Mouse (Mus musculus) C2C12 (cell line): Measurements from ENCODE around the gene Nova2. TPM values are rescaled to one million over a fixed set of nuclear protein-coding genes. Genes with fewer than 3 reads are reported as not detected.

ENCODE experiments used
- H3K27me3 ChIP-seq: one replicate; pipeline ENCODE4 v1.6.1; 2011; ENCODE audit not compliant: control insufficient read depth, insufficient read depth, insufficient read length
- H3K36me3 ChIP-seq: one replicate; pipeline ENCODE4 v1.6.1; 2011; ENCODE audit not compliant: control insufficient read depth, insufficient read depth
- H3K4me3 ChIP-seq: one replicate; pipeline ENCODE4 v1.5.1; 2011; ENCODE audit warnings: mild to moderate bottlenecking, control low read depth; ENCODE audit not compliant: poor library complexity, insufficient read depth, severe bottlenecking
- H3K79me2 ChIP-seq: one replicate; pipeline ENCODE4 v1.6.1; 2011; ENCODE audit not compliant: control insufficient read depth, insufficient read depth
- H3K79me3 ChIP-seq: one replicate; pipeline ENCODE4 v1.6.1; 2011; ENCODE audit warnings: low read depth, control low read depth
- H3ac ChIP-seq: one replicate; pipeline ENCODE3; 2011; ENCODE audit warnings: low read depth; ENCODE audit not compliant: control insufficient read depth, insufficient read length
- CEBPB ChIP-seq: IDR thresholded peaks from one replicate; pipeline ENCODE4 v1.6.1; 2011; ENCODE audit warnings: low read depth, mild to moderate bottlenecking, control low read depth, moderate library complexity
- CTCF ChIP-seq: IDR thresholded peaks from one replicate; pipeline ENCODE4 v1.5.1; 2011; ENCODE audit not compliant: control insufficient read depth, insufficient read depth, insufficient read length
- FOSL1 ChIP-seq: IDR thresholded peaks from one replicate; pipeline ENCODE4 v1.8.0; 2011; ENCODE audit warnings: mild to moderate bottlenecking, low read length; ENCODE audit not compliant: poor library complexity, insufficient read depth, severe bottlenecking
- MAX ChIP-seq: IDR thresholded peaks from one replicate; pipeline ENCODE4 v1.6.1; 2011; ENCODE audit warnings: mild to moderate bottlenecking, control low read depth
- MYOD1 ChIP-seq: IDR thresholded peaks from one replicate; pipeline ENCODE4 v1.6.1; 2011; ENCODE audit warnings: low read depth; ENCODE audit not compliant: control insufficient read depth, insufficient read length
- MYOG ChIP-seq: IDR thresholded peaks from one replicate; pipeline ENCODE4 v1.6.1; 2011; ENCODE audit not compliant: control insufficient read depth, insufficient read length; ENCODE audit errors: extremely low read depth
- USF1 ChIP-seq: IDR thresholded peaks from one replicate; pipeline ENCODE4 v1.6.1; 2011; ENCODE audit warnings: low read depth, mild to moderate bottlenecking, control low read depth, moderate library complexity
- polyA plus RNA-seq: library from polyadenylated mRNA; unstranded; fragments of >200 nt; fragmentation: generic; extraction: Trizol; gene quantifications from one replicate; pipeline ENCODE4 v1.2.1, GENCODE M21; 2012; ENCODE audit warnings: missing spikeins

Nova2 gene
- polyA plus RNA-seq, 1 experiment, result 0.05 TPM

- Histone ChIP-seq H3K4me3 (no peak overlapping the region), H3ac (peak overlapping the region; percentile 7), H3K79me2 (no peaks in the 10 kb centered on the region), H3K79me3 (no peaks in the 10 kb centered on the region), H3K36me3 (no peaks in the 10 kb centered on the region), H3K27me3 (peaks cover 22% of the 10 kb centered on the region)
- TF ChIP-seq MYOD1 (no peak), MAX (no peak), MYOG (no peak), FOSL1 (no peak)
Observed at GRCm38 (mm10) chr7:18921069-18921468, 4.6 kb upstream of the Nova2 start.

DNA sequence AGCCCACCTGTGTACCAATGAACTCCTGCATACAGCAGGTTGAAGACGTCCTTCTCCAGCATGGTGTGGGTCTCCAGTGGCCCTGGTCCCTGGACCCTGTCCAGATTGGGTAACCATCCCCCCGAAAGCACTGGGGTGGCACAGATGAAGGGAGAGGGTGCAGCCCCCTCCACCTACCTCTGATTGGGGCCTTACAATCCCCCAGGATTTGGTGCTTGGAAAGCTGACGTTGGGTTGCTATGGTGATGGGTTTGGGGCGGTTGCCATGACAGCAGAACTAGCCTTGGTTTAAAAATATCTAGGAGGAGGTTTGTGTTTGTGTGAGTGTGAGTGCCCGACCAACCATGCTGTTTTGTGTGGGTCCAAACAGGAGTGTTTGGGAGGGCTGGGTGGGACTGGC lies 2.9 kb upstream of the Nova2 start:
- no peak for TF ChIP-seq CEBPB
- no peak for TF ChIP-seq USF1
- no peak for TF ChIP-seq MYOG
- TF ChIP-seq CTCF, result no peak
- no peak for TF ChIP-seq MAX
- TF ChIP-seq MYOD1, result no peak
- TF ChIP-seq FOSL1, result no peak
- H3K27me3 ChIP-seq, result peaks cover 39% of the 10 kb centered on the region
- H3K36me3 ChIP-seq, result no peaks in the 10 kb centered on the region
- H3K79me2 ChIP-seq, result no peaks in the 10 kb centered on the region
- H3ac ChIP-seq, result no peak overlapping the region
- H3K79me3 ChIP-seq, result no peaks in the 10 kb centered on the region
- H3K4me3 ChIP-seq, result no peak overlapping the region

GRCm38 (mm10) chr7:18923267-18923666 lies 2.4 kb upstream of the Nova2 start:
- no peaks in the 10 kb centered on the region for H3K36me3 ChIP-seq
- no peak overlapping the region for H3ac ChIP-seq
- no peaks in the 10 kb centered on the region for H3K79me2 ChIP-seq
- no peaks in the 10 kb centered on the region for H3K79me3 ChIP-seq
- H3K27me3 ChIP-seq, result peaks cover 44% of the 10 kb centered on the region
- no peak for TF ChIP-seq FOSL1
- H3K4me3 ChIP-seq, result no peak overlapping the region

- Histone ChIP-seq H3K79me2 (no peaks in the 10 kb centered on the region), H3ac (no peak overlapping the region), H3K27me3 (peaks cover 43% of the 10 kb centered on the region), H3K4me3 (no peak overlapping the region), H3K36me3 (no peaks in the 10 kb centered on the region), H3K79me3 (no peaks in the 10 kb centered on the region)
- TF ChIP-seq FOSL1 (no peak), CTCF (no peak), MAX (no peak)
Observed at GRCm38 (mm10) chr7:18923711-18924191, 1.9 kb upstream of the Nova2 start.

DNA sequence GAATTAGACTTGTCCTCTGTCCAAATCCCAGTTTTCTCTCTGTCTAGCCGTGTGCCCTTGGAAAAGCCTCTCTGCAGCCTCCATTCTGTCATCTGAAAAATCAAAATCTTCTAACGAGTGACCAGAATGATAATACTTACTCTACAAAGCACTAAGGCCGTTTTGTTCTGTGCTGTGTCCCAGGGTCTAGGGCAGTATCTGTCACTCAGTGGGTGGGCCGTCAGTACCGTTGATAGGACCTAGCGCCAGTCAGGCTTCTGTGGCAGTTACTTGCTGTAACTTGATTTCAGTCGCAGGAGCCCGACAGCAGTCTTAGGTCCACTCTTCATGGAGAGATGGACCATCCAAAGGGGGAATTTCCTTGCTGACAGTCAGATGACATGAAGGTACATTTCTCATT lies 1.4 kb upstream of the Nova2 start:
- Histone ChIP-seq H3K79me2 (no peaks in the 10 kb centered on the region), H3K4me3 (no peak overlapping the region), H3K79me3 (no peaks in the 10 kb centered on the region), H3K36me3 (no peaks in the 10 kb centered on the region), H3ac (no peak overlapping the region), H3K27me3 (peaks cover 41% of the 10 kb centered on the region)
- TF ChIP-seq MYOG (no peak), CTCF (no peak), USF1 (no peak), CEBPB (no peak), FOSL1 (no peak), MAX (no peak), MYOD1 (no peak)

DNA sequence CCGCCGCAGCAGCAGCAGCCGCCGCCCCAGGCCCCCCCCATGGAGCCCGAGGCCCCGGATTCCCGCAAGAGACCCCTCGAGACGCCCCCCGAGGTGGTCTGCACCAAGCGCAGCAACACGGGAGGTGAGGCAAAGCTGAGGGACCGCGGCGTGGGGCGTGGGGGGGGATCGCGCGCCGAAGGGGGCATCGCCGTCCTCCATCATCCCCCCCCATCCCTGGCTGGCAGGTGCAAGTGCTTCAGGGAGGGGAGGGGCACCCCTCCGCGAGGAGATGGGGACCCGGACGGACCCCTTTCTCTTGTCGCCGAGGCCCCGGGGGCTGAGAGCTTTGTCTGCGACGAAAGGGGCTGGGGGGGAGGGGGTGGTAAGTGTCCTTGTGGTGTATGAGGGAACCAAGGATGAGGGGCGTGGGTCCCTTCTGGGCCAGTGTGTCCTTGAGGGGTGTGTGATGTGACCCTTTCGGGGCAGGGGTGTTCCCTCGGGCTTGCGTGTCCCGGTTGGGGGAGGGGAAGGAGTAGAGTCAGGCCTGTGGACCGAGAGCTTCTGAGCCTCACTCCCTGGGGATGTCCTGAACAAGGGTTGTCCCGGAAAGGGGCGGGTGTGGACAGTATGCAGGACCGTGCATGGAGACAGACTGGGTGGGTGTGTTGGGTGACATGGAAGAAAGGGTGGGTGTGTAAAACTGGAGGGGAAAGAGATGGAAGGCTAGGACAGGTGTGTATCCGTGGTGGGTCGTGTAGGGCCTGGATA lies 528 bp downstream of the Nova2 start:
- H3K27me3 ChIP-seq, result peaks cover 41% of the 10 kb centered on the region

More for the DNA sequence above, 528 bp downstream of the Nova2 start:
- Histone ChIP-seq H3K79me2 (no peaks in the 10 kb centered on the region), H3K4me3 (no peak overlapping the region), H3K79me3 (no peaks in the 10 kb centered on the region), H3K36me3 (no peaks in the 10 kb centered on the region), H3ac (no peak overlapping the region)
- TF ChIP-seq CTCF (no peak), FOSL1 (no peak), CEBPB (no peak), USF1 (no peak)
